Mouse (Mus musculus): ENCODE measurements around the gene Vps13d. TPM values are rescaled to one million over a fixed set of nuclear protein-coding genes. Genes with fewer than 3 reads are reported as not detected.

The Vps13d gene
- polyA plus RNA-seq (2014; fragmentation: Nextera tagmentation; extraction: Ambion mirVana): 10.6 and 15.2 TPM in 2 replicates

DNA sequence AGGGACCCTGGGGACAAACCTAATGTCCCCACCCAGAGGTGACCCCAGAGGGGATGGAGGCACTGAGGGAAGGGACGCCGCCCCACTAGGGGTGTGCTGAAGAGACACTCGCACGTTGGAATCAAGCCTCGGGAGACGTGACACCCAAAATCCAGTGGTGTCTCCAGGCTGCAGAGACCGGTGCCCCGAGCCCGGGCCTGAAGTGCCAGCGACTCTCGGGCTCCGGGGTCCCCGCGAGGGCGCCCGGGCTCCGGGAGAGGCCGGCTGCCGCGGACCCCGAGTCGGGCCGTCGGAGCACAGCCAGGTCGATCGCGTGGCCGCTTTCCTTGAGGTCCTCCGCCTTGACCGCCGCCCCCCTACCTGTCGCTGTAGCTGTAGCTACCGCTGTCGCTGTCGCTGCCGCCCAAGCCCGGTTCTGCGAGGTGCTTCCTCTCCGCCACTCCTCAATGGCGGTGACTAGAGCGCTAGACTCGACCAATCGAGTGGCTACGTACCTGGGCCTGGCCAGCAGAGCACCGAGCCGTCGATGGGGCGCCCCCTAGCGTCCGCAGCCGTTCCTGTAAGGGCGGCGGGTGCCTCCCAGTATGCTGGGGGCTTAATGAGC lies at the start of gene Vps13d:
Gene Vps13d (minus strand): TSS at position 447 of the 604 bp plus-strand sequence.
- no peaks in the 10 kb centered on the region for H3K27me3 ChIP-seq (ENCODE audit: control insufficient read depth, insufficient read depth, low read length)
- H3K4me1 ChIP-seq (replicated peaks; ENCODE audit: control insufficient read depth, insufficient read depth, low read length): peaks cover 4% of the 10 kb centered on the region; the same call in 1 of the 2 replicates
- peak within 1 kb of the TSS; percentile 88 for H3K9ac ChIP-seq (ENCODE audit: low read depth, low read length)
- H3K9me3 ChIP-seq (ENCODE audit: control insufficient read depth, low read length): no peaks in the 10 kb centered on the region
- H3K4me3 ChIP-seq (ENCODE audit: low read depth, low read length): peak within 1 kb of the TSS; percentile 93
- H3K36me3 ChIP-seq (ENCODE audit: control insufficient read depth, insufficient read depth, low read length): no peaks in the 10 kb centered on the region
- peak; percentile 95 for DNase-seq (ENCODE audit: low spot score)
- no peak within 1 kb of the TSS for H3K27ac ChIP-seq (ENCODE audit: low read depth, low read length)
- peak; percentile 94 for ATAC-seq (ENCODE audit: low FRiP score)
- peak within 1 kb of the TSS; percentile 91 for H3K4me2 ChIP-seq (replicated peaks; ENCODE audit: low read depth, low read length)
- under 1% methylated on average over 53 of the region's 53 CpGs for WGBS

DNA sequence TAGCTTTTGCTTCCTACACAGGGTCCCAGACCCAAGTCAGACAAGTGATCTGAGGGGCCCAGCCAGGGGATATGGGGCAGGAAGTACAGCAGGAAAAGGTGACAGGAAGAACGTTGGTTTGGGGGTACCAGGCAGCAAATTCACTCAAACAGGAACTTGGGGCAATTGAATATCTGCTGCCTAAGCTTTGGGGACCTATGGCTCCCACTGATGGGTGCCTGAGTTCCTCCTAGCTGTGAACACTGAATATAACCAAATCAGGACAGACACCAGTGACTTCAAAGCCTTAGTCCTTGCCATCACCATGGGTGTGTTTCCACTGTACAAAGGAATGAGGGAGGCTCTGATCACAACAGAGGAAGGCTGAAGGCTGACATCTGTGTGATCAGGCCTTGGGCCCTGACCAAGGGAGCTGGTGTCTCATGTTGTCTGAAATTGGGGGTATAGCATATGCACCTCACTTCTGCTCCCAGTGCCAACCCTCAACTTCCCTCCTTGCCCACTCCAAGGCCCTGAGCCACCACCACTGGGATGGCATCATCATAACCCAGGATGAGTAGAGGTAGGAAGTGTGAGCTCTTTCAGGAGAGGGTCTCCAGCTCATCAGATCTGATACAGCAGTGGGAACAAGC lies 48.0 kb upstream of the Vps13d start:
- H3K4me2 ChIP-seq (replicated peaks; ENCODE audit: low read depth, low read length): no peak overlapping the region
- ATAC-seq (ENCODE audit: low FRiP score): no peak
- 81% methylated on average over 1 of the region's 1 CpGs for WGBS
- H3K9ac ChIP-seq (ENCODE audit: low read depth, low read length): no peak overlapping the region
- DNase-seq (ENCODE audit: low spot score): no peak
- H3K27ac ChIP-seq (ENCODE audit: low read depth, low read length): no peak overlapping the region
- no peaks in the 10 kb centered on the region for H3K9me3 ChIP-seq (ENCODE audit: control insufficient read depth, low read length)
- 0 out of 2 replicates have a peak, but pooled peaks cover 3% of the 10 kb centered on the region for H3K4me1 ChIP-seq (replicated peaks; ENCODE audit: control insufficient read depth, insufficient read depth, low read length)
- H3K36me3 ChIP-seq (ENCODE audit: control insufficient read depth, insufficient read depth, low read length): no peaks in the 10 kb centered on the region
- peaks cover 9% of the 10 kb centered on the region for H3K27me3 ChIP-seq (ENCODE audit: control insufficient read depth, insufficient read depth, low read length)
- H3K4me3 ChIP-seq (ENCODE audit: low read depth, low read length): no peak overlapping the region

DNA sequence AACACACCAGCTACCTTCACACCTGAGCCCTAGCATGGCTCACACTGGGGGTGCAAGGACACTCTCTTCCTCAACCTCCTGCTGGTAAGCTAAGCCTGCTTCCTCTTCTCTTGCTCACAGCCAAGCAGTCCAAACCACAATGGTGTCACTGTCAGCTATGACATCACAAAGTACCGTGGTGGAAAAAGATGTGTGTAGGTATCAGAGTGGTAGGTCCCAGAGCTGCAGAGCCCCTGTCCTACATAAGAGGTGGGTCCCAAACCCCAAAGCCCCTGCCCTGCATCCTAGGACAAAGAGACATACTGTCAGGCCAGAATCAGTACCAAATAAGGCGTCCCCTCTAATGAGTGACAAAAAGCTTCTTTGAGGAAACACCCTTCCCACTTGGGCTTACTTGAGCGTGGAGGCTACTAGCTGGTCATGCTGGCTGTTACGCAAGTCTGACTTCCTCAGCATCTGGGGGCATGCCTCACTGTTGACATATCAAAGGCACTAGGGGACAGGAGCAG lies 46.0 kb upstream of the Vps13d start:
- WGBS: 72% methylated on average over 4 of the region's 4 CpGs
- no peak for ATAC-seq (ENCODE audit: low FRiP score)
- Histone ChIP-seq H3K9ac (ENCODE audit: low read depth, low read length) (no peak overlapping the region), H3K4me1 (replicated peaks; ENCODE audit: control insufficient read depth, insufficient read depth, low read length) (no peaks in the 10 kb centered on the region), H3K4me3 (ENCODE audit: low read depth, low read length) (no peak overlapping the region), H3K4me2 (replicated peaks; ENCODE audit: low read depth, low read length) (no peak overlapping the region), H3K27me3 (ENCODE audit: control insufficient read depth, insufficient read depth, low read length) (no peaks in the 10 kb centered on the region; the same call in 1 of the 2 replicates), H3K36me3 (ENCODE audit: control insufficient read depth, insufficient read depth, low read length) (no peaks in the 10 kb centered on the region), H3K27ac (ENCODE audit: low read depth, low read length) (no peak overlapping the region), H3K9me3 (ENCODE audit: control insufficient read depth, low read length) (no peaks in the 10 kb centered on the region)
- DNase-seq (ENCODE audit: low spot score): no peak

DNA sequence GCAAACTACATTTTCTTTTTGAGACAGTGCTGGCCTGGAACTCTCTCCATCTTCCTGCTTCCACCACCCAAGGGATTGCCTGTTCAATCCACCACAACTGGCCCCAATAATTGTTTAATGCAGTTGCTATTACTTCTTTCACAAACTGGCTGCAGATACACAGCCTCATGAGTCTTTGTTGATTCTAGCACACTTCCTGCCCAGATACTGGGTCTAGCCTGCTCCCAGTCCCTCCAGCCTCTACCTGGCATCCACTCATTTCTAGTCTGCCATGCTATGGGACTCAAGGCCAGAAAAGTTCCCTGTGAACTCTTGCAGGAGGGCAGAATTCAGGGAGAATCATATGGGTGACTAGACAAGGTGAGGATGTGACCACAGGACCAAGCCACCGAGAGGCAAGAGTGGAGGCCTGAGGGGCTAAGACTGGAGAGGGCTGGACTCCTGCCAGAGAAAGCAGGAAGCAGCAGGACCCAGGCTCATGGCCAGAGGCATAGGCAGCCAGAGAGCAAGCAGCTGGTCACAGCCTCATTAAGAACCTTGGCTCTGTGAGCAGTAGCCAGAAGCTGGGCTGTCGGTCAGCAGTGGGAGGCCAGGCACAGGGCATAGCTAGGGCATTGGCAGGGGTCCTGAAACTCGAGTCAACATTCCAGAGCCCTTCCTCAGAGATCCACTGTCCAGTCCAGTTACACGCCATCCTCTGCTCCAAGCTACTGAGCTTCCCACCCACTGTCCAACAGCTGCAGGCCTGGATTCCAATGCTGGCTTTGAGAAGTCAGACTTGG lies 44.4 kb upstream of the Vps13d start:
- Histone ChIP-seq H3K27ac (ENCODE audit: low read depth, low read length) (no peak overlapping the region), H3K4me2 (replicated peaks; ENCODE audit: low read depth, low read length) (no peak overlapping the region), H3K27me3 (ENCODE audit: control insufficient read depth, insufficient read depth, low read length) (no peaks in the 10 kb centered on the region), H3K4me1 (replicated peaks; ENCODE audit: control insufficient read depth, insufficient read depth, low read length) (no peaks in the 10 kb centered on the region), H3K36me3 (ENCODE audit: control insufficient read depth, insufficient read depth, low read length) (no peaks in the 10 kb centered on the region), H3K4me3 (ENCODE audit: low read depth, low read length) (no peak overlapping the region), H3K9ac (ENCODE audit: low read depth, low read length) (no peak overlapping the region), H3K9me3 (ENCODE audit: control insufficient read depth, low read length) (no peaks in the 10 kb centered on the region)
- DNase-seq (ENCODE audit: low spot score) (no peak), ATAC-seq (ENCODE audit: low FRiP score) (0 out of 2 replicates have a peak, but pooled peaks have one; percentile 37)
- 74% methylated on average over 4 of the region's 4 CpGs for WGBS

DNA sequence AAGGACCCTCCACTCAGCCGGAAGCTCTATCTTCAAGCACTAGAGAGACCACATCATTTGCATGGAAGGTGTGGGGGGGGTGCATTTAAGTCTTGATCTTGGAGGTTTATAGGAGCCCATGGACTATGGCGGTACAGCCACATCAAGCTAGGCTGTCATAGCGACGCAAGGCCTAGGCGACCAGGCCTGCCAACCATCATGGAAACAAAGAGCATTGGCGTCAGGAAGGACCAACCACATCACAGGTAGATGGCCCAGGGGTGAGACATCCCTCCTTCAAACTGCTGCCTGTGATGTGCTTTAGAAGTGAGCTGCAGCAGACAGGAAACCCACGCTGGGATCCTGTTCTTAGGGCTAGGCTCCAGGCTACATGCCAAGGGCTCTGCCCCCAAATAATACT lies 41.2 kb upstream of the Vps13d start:
- no peaks in the 10 kb centered on the region for H3K4me1 ChIP-seq (replicated peaks; ENCODE audit: control insufficient read depth, insufficient read depth, low read length)
- H3K4me3 ChIP-seq (ENCODE audit: low read depth, low read length): no peak overlapping the region
- H3K4me2 ChIP-seq (replicated peaks; ENCODE audit: low read depth, low read length): no peak overlapping the region
- 88% methylated on average over 7 of the region's 7 CpGs for WGBS
- no peak overlapping the region for H3K9ac ChIP-seq (ENCODE audit: low read depth, low read length)
- DNase-seq (ENCODE audit: low spot score): no peak
- H3K36me3 ChIP-seq (ENCODE audit: control insufficient read depth, insufficient read depth, low read length): no peaks in the 10 kb centered on the region
- ATAC-seq (ENCODE audit: low FRiP score): no peak
- H3K27me3 ChIP-seq (ENCODE audit: control insufficient read depth, insufficient read depth, low read length): no peaks in the 10 kb centered on the region
- H3K27ac ChIP-seq (ENCODE audit: low read depth, low read length): no peak overlapping the region
- no peaks in the 10 kb centered on the region for H3K9me3 ChIP-seq (ENCODE audit: control insufficient read depth, low read length)

DNA sequence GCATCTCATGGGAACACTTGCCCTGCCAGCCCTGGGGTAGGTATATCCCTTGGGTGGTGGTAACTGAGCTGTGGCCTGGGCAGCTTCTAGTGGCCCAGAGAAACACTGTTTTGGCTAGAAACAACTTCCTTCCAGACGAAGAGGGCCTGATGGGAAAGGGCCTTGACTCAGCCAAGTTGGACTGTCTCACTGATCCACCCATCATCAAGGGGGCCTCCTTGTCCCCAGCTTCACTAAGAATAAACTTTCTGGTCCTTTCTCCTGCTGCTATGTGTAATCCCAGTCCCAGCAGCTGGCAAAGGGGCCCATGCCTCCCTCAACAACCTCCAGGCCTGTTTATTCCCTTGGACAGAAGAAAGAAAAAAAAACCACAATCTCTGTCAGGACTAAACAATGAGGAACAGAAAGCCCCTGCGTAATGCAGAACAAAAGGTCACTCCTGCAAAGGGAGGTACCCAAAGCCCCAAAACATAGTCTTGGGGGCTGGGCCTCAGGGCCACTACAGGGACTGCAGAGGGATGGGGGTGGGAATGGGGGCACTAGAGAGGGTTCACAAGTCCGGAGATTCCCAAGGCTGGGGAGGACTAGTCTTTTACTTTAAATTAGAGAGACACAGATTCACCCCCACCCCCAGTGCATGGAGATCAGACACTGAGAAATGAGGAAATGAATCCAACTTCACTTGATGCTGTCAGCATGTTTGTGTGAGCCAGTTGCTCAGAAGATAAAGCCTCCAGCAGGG lies 38.9 kb upstream of the Vps13d start:
- DNase-seq (ENCODE audit: low spot score) (no peak), ATAC-seq (ENCODE audit: low FRiP score) (no peak)
- Histone ChIP-seq H3K36me3 (ENCODE audit: control insufficient read depth, insufficient read depth, low read length) (no peaks in the 10 kb centered on the region), H3K4me1 (replicated peaks; ENCODE audit: control insufficient read depth, insufficient read depth, low read length) (no peaks in the 10 kb centered on the region), H3K9ac (ENCODE audit: low read depth, low read length) (no peak overlapping the region), H3K27ac (ENCODE audit: low read depth, low read length) (no peak overlapping the region), H3K9me3 (ENCODE audit: control insufficient read depth, low read length) (no peaks in the 10 kb centered on the region), H3K27me3 (ENCODE audit: control insufficient read depth, insufficient read depth, low read length) (no peaks in the 10 kb centered on the region), H3K4me3 (ENCODE audit: low read depth, low read length) (no peak overlapping the region), H3K4me2 (replicated peaks; ENCODE audit: low read depth, low read length) (no peak overlapping the region)
- WGBS: 37% methylated on average over 3 of the region's 3 CpGs

DNA sequence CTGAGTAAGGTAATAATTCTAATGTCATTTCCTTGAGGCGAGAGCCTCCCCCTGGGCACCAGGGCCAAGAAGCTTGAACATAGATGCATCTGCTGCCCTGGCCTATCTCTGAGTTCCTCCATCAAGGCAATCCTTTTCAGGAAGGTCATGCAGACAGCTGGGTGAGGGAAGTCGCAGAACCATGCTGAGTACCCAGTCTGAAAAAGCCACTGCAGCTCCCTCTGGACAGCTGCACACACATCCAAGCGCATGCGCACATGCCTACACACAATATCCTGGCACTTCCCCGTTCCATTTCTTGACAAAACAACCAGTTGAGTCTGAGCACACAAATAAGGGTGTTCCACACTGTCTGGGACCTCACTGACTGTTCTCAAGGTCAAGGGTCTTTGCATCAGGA lies 36.9 kb upstream of the Vps13d start:
- Histone ChIP-seq H3K4me3 (ENCODE audit: low read depth, low read length) (no peak overlapping the region), H3K36me3 (ENCODE audit: control insufficient read depth, insufficient read depth, low read length) (no peaks in the 10 kb centered on the region), H3K4me1 (replicated peaks; ENCODE audit: control insufficient read depth, insufficient read depth, low read length) (no peaks in the 10 kb centered on the region), H3K4me2 (replicated peaks; ENCODE audit: low read depth, low read length) (no peak overlapping the region), H3K9ac (ENCODE audit: low read depth, low read length) (no peak overlapping the region), H3K27me3 (ENCODE audit: control insufficient read depth, insufficient read depth, low read length) (no peaks in the 10 kb centered on the region), H3K9me3 (ENCODE audit: control insufficient read depth, low read length) (no peaks in the 10 kb centered on the region), H3K27ac (ENCODE audit: low read depth, low read length) (no peak overlapping the region)
- DNase-seq (ENCODE audit: low spot score) (no peak), ATAC-seq (ENCODE audit: low FRiP score) (no peak)
- WGBS: 95% methylated on average over 5 of the region's 5 CpGs

DNA sequence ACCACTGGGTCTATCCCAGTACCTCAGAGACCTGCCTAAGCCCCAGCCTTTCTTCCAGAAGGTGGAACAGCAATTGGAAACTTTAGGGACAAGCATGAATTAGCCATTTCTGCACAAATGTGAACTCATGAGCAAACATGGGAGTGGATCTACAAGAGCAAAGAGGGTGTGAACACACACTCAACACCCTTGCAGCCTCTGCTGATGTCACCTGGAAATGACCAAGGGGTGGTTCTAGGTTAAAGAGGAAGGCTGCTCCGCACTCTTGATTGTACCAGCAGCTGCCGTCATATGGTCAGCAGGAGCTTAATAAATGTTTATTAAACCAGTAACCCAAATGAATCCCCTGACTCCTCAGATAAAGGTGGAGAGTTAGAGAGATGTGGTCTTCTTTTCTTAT lies 35.8 kb upstream of the Vps13d start:
- Histone ChIP-seq H3K4me1 (replicated peaks; ENCODE audit: control insufficient read depth, insufficient read depth, low read length) (no peaks in the 10 kb centered on the region), H3K36me3 (ENCODE audit: control insufficient read depth, insufficient read depth, low read length) (no peaks in the 10 kb centered on the region), H3K4me3 (ENCODE audit: low read depth, low read length) (no peak overlapping the region), H3K4me2 (replicated peaks; ENCODE audit: low read depth, low read length) (no peak overlapping the region), H3K9me3 (ENCODE audit: control insufficient read depth, low read length) (no peaks in the 10 kb centered on the region), H3K27ac (ENCODE audit: low read depth, low read length) (no peak overlapping the region), H3K9ac (ENCODE audit: low read depth, low read length) (no peak overlapping the region), H3K27me3 (ENCODE audit: control insufficient read depth, insufficient read depth, low read length) (no peaks in the 10 kb centered on the region)
- 87% methylated on average over 2 of the region's 2 CpGs for WGBS
- ATAC-seq (ENCODE audit: low FRiP score) (no peak), DNase-seq (ENCODE audit: low spot score) (no peak)
